Mouse (Mus musculus) embryonic fibroblast, embryonic 13.5 days (primary cell): ENCODE measurements around the gene Rerg.

Source experiments
- CTCF ChIP-seq: IDR thresholded peaks from 2 replicates; pipeline ENCODE4 v1.5.1; 2011; ENCODE audit warnings: mild to moderate bottlenecking, control low read depth, low read length, moderate library complexity, borderline replicate concordance; ENCODE audit not compliant: insufficient read depth
- POLR2A ChIP-seq: IDR thresholded peaks from 2 replicates; pipeline ENCODE4 v1.6.1; 2011; ENCODE audit warnings: low read depth, mild to moderate bottlenecking, control low read depth, low read length, moderate library complexity

DNA sequence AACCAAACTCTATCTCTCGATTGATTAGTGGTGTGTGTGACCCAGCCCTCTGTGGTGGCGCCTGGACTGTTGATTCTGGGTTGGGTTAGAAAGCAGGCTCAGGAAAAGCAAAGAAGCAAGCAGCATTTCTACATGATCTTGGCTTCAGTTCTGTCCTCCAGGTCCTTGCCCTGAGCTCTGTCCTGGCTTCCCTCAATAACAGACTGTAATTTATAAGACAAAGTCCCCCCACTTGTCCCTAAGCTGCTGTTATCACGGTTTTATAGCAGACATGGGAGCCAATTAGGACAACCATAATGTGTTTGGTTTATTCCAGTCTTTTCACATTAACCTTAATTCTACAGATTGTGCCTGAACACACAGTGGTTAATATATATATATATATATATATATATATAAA lies 82.8 kb downstream of the Rerg start:
- TF ChIP-seq CTCF (no peak), POLR2A (no peak)
